Mouse (Mus musculus) v-Abl transformed pro-B cells (cell line): ENCODE data around the gene Pex26.

ENCODE experiments used
- in situ Hi-C, 2 experiments: fragments of 400-800 bp; cut with MboI; formaldehyde crosslinking; loops; one replicate each; pipeline ENCODE4 v1.15.1; 2025; ENCODE audit not compliant: unreplicated experiment in 2 of 2

Gene Pex26

DNA sequence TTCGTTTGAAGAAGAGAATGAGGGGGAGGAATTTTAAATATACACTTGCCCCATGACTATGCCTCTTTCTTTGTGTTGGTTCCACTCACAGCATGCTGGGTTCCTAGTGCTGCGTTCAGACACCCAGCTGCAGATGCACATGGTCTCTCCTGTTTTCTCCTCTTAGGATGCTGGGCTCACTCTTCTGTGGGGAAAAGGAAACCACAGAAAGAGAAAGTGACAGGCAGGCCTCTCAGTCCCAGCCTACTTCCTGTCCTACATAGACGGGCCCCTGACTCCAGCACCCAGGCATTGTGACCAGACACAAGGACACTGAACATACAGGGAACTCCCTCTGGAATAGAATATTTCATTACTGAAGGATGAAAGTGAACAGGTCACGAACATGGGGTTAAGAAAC is 42.6 kb downstream of the Pex26 start:
- in situ Hi-C loops = loop anchor here in 1 of 2 experiments (25.0 kb wide), 1 partner anchor 1311 kb away; no protein-coding TSS in a partner anchor

DNA sequence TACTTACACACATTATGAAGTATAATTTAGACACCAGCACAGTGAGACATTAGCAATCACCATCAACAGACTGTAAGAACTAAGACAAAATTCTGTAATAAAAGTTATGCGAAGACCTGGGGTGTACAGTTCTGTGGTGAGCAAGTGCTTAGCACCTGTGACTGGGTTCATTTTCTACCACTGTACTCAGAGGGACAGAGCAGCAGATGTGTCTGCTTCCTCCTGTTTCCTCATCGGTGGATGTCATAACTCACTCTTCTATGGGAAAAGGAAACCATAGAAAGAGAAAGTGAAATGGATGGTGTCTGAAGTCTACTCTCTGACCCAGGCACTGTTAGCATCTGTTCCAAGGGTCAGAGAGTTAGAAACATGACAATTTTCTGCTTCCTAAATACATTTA is 43.3 kb downstream of the Pex26 start:
- in situ Hi-C loops = loop anchor here in 1 of 2 experiments (25.0 kb wide), 1 partner anchor 1311 kb away; no protein-coding TSS in a partner anchor

DNA sequence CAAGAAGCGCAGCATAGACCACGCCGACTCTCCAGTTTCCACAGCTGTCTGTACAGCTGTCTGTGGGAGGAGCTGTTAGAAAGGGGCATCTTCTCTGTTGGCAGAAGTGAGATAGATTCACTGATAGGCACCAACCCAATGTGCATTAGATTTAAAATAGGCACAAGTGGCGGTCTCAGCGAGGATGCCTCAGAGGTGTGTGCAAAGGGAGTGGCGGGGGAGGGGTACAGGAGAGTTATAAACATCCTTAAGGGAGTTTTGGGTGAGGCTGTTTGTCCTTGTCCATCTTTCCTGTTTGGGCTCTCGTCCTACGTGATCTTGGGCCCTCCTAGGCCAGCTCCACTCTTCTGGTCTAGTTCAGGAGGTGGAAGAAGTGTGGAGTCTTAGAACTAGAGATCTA is 45.0 kb downstream of the Pex26 start:
- in situ Hi-C loops = loop anchor here in 1 of 2 experiments (25.0 kb wide), 1 partner anchor 1309 kb away; no protein-coding TSS in a partner anchor

DNA sequence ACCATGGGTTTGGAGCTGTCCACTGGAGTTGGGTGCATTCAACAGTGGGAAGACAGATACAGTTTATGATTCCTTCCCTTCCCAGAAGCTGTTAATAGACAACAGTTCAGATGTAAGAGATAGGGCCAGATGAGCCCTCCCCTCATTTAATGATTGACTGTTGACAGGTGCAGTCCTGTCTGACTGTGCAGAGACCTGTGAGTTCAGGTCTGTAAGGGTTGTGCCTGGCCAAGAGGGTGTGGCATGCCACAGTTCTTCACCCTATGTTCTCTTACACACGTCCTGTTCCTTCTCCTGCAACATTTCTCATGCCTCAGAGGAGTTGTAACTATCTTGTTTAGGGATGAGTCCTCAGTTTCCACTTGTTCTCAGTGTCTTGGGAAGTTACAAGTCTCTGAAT is 49.2 kb downstream of the Pex26 start:
- in situ Hi-C loops = loop anchor here in 1 of 2 experiments (25.0 kb wide), 1 partner anchor 1305 kb away; no protein-coding TSS in a partner anchor

DNA sequence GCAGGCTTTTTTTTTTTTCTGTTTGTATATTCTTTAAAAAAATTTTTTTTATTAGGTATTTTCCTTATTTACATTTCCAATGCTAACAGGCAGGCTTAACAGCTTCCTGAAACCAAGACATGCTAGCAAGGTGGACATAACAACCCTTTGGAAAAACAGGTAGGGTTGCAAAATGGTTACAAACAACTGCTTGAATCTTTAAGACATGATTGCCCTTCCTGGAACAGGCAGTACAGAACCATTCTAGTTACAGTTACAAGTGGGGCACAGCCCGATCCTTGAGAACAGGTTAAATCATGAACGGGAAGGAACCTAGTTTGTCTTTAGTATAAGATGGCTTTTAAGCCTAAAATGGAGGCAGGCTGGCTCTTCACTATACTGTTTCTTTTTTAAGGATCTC is 52.9 kb downstream of the Pex26 start:
- in situ Hi-C loops = loop anchor here in 1 of 2 experiments (25.0 kb wide), 1 partner anchor 1301 kb away; no protein-coding TSS in a partner anchor

DNA sequence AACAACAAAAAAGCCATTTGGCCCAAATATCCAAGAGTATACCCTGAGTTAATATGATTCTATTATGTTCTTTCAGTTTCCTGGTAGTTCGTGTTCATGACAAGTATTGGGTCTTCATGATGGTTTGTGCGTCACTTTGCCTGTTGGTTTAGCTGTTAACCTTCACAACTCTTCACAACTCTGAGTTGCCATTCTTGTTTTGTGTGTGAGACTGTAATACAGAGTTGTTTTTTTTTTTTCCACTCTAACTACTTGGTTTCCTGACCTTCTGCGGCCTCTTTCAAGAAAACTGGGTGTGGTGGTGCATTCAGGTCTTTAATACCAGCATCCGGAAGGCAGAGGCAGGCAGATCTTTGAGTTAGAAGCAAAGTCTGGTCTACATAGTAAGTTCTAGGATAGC is 54.7 kb downstream of the Pex26 start:
- in situ Hi-C loops = loop anchor here in 1 of 2 experiments (25.0 kb wide), 1 partner anchor 1299 kb away; no protein-coding TSS in a partner anchor

DNA sequence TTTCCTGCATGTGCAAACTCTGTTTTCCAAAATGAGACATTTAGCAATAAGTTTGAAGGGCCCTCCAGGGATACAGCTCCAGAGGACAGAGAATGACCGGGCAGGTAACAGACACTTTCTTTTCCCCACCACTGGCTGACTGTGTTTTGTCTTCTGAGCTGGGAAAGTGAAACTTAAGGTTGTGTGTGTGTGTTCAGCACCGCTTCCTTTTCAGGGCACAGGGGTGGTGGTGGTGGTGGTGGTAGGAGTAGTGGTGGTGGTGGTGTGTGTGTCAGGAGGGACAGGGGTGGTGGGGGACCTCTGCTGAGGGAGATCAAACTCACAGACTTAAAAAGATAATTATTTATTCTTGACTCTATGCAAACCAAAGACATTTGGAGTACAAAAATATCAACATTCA is 58.3 kb downstream of the Pex26 start:
- in situ Hi-C loops = loop anchor here in 1 of 2 experiments (25.0 kb wide), 1 partner anchor 1296 kb away; no protein-coding TSS in a partner anchor

DNA sequence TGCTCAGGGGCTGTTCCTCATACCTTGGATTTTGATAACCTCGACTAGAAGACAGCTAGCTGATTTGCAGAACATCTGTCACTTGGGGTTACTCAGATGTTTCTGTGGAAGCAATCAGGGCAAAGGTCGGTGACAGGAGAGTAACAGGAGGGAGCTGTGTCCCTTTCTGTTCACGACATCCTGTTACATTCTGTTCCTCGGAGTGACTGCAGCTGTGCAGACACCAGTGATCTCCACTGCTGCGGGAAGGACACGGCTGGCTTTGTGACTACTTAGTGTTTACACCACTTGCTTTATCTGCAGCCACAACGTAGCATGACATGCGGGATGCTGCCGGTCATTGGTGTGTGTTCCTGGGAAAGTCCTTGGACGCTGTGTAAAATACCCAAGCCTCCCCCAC is 59.7 kb downstream of the Pex26 start:
- in situ Hi-C loops = loop anchor here in 1 of 2 experiments (25.0 kb wide), 1 partner anchor 1294 kb away; no protein-coding TSS in a partner anchor

DNA sequence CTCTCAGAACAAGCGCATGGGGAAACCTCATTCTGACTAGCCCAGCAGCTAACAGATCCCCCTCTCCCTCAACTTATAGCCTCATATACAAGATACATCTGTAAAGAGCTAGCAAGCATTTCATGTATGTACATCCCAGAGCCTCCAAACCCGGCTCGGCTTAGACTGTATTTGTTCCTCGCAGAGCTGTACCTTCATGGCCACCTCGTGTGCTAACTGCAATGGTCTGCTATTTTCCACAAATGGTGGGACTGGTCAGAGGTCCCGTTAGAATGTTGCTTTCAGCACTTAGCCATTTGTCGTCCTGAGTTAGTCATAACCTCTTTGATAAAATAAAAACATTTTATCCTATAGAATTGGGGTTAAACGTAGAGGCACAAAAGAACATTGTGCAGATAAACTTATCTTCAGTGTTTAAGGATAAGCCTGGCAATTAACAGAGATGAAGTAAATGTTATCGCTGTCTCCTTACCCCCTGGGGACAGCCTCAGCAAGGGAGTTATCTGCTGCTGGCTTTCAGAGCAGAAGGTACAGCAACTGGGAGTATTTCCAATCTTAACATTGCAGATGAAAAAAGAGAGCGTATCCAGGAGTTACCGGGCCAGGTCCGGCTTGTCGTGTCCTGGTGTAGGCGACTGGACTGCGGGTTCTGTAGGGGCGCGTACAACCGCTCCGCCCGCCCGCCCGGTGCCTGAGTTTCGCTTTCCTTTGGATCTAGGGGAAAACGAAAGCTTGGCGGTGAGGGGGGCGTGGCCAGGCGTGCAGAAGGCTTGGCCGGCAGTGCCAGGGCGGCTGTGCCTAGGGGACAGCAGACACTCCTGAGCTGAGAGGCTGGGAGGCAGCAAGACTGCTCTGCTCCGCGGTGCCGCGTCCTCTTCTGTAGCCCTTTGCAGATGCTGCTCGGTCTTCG is 61.9 kb downstream of the Pex26 start, which contains the start of gene Usp18:
Gene Usp18, plus strand, starts transcription at position 780 of the 910 bp plus-strand sequence.
- in situ Hi-C loops = loop anchor here in 1 of 2 experiments (25.0 kb wide), 1 partner anchor 1292 kb away; no protein-coding TSS in a partner anchor

DNA sequence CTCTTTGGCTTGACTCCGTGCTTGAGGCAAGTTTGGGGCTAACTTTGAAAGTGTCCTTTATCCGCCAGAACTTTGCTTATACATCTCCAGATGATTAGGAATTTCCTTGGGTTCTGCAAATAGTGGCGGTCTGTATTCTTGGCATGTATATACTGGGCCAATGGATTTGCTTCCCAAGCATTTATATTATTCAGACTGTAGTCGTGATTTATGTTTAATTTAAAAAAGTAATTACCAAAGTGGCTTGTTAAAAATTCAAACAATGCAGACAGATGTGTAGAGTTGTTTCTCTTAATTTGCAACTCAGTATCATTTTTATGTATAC is 62.5 kb downstream of the Pex26 start:
- in situ Hi-C loops = loop anchor here in 1 of 2 experiments (25.0 kb wide), 1 partner anchor 1291 kb away; no protein-coding TSS in a partner anchor
